Mouse (Mus musculus): Measurements from ENCODE around the gene Oas1d. TPM values are rescaled to one million over a fixed set of nuclear protein-coding genes. Genes with fewer than 3 reads are reported as not detected.
"Not testable (repeated sequence)": the region's sequence is repeated elsewhere in the genome, so short reads cannot be mapped to it uniquely, and the experiment has no call there.

Oas1d gene
- total and polyA plus RNA-seq, 3 experiments: not detected

- DNase-seq: no peak
These were observed 12.3 kb upstream of the Oas1d start for GRCm38 (mm10) chr5:120902056-120902455.

DNA sequence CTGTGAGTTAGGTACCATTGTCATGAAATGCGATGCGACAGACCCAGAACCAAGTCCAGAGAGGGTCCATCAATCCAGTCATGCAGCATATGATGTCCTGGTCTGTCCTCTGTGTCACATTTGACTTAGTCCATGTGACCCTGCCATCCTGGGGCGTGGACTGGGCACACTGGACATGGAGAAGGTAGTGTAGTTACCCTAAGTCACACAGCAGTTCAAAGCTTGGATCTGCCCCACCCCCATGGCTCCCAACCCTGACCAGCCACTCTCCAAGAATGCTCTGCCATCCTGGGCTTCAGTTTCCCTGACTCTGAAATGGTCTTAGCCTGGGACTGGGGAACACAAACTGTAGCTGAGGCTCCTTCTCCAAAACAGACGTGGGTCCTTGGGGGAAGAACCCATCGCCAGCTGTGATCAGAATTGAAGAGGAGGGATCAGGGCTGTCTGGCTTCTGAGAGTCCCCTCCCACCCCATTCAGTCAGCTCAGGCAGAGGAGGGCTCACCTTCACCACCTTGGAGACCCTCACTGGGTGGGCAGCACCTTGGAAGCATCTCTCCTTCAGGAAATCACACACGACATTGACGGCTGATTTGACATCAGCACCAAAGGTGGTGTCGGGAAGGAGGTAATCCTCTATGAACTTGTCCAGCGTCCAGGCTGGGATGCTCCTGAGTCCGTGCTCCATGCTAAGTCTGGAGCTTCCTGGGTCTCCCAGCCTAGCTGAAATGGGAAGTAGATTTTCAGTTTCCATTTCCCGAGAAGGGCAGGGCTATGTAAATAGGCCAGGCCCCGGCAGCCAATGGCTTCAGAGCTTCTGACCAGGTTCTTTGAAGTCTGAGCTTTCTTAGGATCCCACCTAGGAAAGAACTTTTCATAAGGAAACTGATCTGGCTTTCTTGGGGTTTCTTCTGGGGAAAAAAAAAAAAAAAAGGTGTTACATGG lies 7.3 kb upstream of the Oas1d start, which contains the start of gene Oas1a:
Gene Oas1a, minus strand, starts transcription at position 731 of the 943 bp plus-strand sequence.
- peak; percentile 26 for DNase-seq

- DNase-seq: no peak
These were observed 6.0 kb upstream of the Oas1d start for GRCm38 (mm10) chr5:120908196-120908920.

DNA sequence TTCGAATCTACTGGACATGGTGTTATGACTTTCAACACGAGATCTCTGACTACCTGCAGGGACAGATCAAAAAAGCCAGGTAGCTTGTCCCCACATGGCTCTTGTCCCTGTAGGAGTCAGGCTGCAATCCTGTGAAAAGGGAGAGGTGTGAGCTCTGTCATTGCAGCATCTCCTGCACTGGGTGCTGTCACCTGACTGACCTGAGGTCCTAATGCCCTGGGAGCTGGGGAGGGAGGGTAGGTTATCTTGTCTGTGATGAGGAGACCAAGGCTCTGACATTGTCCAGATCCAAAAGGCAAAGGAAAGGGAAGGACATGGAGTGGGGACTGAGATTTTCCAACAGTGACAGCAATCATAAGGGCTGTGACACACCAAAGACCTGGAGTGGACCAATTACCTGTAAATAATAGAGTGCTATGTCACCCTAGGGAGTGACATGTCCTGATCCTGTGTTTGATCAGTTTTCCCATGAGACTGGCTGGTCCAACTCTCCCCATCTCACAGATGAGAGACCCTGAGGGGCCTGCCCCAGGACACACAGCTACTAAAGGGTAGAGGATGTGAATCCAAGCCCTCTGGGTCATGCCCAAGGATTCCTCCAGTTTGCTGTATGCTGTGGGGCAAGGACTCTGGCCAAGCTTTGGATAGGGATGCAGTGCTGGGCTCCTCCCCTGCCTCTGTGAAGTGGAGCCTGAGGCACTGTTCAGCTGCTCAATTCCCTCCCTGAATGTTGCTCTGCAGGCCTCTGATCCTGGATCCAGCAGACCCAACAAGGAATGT lies 5.0 kb downstream of the Oas1d start:
- not testable (repeated sequence) for DNase-seq

DNA sequence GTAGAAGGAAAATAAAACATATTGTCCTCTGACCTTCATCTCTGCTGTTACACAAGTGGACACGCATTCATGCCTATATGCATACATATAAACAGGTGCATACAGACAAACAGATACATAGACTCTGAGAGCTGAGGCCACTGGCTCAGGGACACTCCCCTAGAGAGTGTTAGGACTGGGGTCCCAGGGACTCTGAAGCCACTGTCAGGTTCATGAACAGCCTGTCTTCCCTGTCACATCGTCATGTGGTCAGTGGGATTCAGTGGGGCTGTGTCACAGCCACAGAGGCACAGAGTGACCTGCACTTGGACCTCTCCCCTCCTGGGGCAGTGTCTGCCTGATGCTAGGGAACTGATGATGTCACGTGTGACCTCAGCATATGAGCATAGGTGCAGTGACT lies 6.0 kb downstream of the Oas1d start:
- DNase-seq: no peak

- DNase-seq: no peak
These were observed 9.6 kb downstream of the Oas1d start for GRCm38 (mm10) chr5:120923969-120924368.

- DNase-seq: not testable (repeated sequence)
These were observed 10.2 kb downstream of the Oas1d start for GRCm38 (mm10) chr5:120924520-120924919.

DNA sequence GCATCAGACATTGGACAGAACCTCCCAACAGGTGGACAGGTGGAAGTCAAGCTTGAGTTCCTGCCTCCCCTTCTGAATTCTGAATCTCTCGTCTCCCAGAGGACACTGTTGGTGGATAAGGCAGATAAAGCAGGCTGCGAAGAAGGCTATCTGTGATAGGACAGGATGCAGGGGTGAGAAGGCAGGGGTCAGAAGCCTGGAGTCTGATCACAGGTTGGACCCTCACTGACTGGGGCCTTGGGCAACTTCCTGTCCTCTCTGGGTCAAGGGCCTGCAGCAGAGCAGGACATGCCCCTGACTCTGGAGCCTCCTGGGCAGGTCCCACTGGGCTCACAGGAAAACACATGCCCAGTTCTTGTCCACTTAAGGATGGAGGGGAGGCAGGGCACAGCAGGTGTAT lies 12.0 kb downstream of the Oas1d start:
- not testable (repeated sequence) for DNase-seq

- DNase-seq: no peak
These were observed 12.7 kb downstream of the Oas1d start for GRCm38 (mm10) chr5:120927036-120927435.

GRCm38 (mm10) chr5:120933966-120934365 lies 19.6 kb downstream of the Oas1d start:
- no peak for DNase-seq

- DNase-seq: peak; percentile 86
These were observed 23.5 kb downstream of the Oas1d start for GRCm38 (mm10) chr5:120937841-120938240.

GRCm38 (mm10) chr5:120938586-120938985 lies 24.2 kb downstream of the Oas1d start:
- DNase-seq: no peak

DNA sequence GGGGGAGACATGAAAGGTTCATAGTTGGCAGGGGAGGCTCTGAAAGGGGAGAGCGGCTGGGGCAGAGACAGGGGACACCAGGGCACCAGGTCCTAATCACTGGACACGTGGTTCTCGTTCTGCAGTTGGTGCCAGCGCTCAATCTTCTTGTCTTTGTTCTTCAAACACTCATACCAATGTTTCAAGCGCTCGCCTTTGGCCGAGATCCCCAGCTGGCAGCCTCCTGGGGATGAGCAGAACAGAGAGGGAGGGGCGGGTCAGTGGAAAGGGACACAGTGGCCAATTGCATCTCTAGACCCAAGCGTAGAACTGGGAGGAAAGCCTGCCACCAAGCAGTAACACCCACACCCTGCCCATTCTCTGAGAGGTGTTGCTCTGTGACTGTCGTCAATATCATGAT lies 27.7 kb downstream of the Oas1d start:
- no peak for DNase-seq

GRCm38 (mm10) chr5:120952242-120952770 lies 38.0 kb downstream of the Oas1d start:
- peak; percentile 5 for DNase-seq

DNA sequence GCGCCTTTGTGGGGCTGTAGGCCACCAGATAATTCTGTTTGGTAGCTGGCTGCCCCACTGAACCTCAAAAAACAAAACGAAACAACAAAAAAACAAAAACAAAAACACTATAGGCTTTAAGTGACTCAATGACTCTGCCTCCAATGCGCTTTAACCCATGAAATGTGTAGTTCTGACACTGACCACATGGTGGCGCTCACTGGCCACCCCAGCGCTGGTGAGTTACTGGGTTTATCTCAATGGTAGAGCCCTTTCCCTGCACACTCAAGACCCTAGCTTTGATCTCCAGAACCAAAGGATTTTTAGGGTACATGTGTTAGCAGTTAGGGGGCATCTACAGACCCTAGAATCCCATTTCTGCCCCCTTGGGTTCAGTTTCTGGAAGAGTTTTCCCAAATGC lies 39.6 kb downstream of the Oas1d start:
- peak; percentile 15 for DNase-seq

DNA sequence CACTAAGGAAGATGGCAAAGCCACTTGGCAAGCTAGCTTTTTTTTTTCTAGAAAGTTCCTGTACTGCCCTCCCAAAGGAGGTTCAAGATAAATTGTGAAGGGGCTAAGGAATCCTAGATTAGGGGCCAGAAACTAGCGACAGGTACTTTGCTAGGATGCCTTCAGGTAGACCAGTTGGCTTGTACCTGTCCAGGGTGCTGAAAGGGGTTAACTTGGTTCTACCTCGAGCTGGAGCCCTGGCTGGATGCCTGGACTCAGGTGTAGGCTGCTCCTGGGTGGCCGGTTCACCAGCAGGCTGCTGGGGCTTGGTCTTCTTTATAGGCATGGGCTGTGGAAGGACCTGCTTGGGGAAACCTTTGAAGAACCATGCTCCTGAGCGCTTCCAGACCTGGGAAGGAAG lies 46.7 kb downstream of the Oas1d start:
- DNase-seq: no peak

DNA sequence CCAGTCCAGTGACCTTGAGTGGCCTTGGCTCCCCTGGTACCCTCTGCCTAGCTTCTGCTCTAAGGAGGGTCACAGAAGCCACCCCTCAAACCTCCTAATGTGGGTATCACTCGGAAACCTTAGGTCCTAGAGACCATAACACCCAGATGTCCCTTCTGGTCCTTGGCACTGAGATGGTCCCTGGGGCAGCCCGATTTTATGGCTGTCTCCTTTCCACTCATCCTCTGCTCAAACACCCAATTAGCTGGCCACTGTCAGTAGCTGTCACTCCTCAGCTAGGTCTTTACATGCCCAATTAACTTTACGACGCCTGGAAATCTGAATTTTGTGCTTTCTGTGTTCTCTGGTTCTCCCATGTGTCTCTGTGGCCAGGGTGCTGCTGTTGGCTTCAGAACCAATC lies 51.8 kb downstream of the Oas1d start:
- no peak for DNase-seq

GRCm38 (mm10) chr5:120966894-120967293 lies 52.6 kb downstream of the Oas1d start:
- DNase-seq: no peak

DNA sequence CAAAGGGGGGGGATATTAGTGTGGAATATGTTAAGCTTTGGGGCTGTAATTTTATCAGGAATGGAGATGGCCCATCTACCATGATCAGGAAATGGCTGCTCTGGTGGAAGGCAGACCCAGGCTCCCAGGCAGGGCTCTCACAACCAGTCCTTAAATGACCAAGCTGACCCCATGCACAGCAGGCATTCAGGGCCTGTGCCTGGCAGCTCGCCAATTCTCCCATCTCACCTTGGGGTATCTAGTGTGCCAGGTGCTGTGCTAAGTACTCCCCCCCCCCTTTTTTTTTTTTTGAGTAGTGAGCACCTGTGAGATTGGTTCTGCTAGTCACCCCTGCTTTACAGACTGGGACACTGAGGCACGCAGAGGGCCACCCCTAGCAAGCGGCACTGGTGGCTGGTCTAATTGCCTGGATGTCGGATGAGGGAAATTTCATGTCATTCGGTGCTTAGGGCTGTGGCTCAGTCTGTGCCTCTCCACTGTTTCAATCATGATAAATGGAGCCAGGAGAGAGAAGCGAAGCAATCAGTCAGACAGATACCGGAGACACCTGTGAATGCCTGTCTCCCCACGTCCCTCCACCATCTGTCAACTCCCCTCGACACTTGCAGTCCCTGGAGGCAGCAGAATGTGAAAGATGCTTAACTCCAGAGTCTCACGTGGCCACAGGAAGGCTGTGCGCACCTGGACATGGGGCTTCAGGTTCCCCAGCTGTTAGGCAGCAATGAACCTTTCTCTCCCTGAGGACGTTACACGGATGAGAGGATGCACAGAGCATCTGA lies 53.2 kb downstream of the Oas1d start:
- DNase-seq: no peak

DNA sequence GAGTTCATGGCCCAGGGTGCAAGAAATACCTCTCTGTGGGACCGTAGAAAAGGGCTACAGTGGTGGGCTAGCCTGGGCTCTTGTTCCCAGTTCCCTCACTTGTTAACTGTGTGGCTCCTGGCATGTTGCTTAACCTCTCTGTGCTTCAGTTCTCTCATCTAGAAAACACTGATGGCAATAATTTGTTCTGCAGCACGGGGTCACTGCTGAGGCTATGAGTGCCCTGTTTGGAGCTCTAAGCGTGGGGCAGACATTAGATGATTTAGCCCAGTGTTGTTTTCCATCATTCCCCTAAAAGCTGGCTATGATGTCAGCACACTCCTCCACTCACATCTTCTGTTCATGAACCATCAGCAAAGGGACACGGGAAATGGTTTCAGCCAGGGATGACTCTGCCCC lies 53.8 kb downstream of the Oas1d start:
- no peak for DNase-seq

DNA sequence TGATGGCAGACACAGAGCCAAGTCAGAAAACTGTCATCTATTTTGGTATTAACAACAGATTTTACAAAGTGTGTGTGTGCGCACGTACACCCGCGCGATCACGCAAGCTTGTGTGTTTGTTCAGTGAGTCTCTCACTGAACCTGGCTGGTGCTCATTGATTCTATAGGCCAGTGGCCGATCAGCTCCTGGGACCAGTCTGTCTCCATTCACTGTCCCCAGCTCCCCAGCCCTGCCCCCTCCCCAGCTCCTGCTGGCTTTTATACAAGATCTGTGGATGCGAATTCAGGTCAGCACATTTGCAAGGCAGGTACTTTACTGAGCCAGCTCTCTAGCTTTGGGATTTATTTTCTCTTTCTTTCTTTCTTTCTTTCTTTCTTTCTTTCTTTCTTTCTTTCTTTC lies 54.5 kb downstream of the Oas1d start:
- no peak for DNase-seq
